Mouse (Mus musculus) right cerebral cortex, postnatal 25 days (tissue): Measurements from ENCODE around the gene Git1.

Source experiments
- DNase-seq: peaks from one replicate; pipeline ENCODE4 v3.0.0; 2022

Gene Git1

DNA sequence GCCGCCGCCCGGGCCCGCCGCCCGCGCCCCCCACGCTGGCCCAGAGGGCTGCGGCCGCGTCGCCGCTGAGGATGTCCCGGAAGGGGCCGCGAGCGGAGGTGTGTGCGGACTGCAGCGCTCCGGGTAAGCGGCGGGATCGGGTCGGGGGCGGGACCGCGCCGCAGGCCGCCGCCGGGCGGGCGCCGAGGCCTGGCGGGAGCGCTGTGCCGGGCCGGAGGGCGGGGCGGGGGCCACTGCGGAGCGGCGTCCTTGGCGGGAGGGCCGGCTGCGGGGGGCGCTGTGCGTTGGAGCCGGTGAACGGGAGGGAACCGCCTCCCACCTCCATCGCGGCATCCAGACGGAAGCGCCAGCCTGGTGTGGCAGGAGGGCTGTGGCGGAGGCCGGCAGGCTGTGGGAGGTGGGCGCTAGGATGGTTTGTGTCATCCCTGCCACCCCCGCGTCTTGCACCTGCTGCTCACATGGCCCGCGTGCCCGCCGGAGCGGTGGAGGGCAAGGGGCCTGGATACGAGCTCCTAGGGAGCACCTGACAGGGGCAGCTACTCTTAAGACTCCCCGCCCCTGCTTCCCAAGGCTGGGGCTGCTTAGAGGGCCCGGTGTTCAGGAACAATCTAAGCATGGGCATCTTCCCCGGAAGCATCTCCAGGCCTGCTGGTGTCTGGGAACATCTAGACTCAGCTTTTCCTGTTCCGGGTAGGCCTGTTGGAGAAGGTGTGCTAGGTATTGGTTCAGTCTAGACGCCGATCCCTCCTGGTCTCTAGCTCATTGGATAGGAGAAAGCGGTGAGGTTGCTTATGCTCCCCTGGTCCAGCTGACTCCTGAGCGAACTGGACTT, at the start of gene Git1:
Gene Git1 (plus strand): TSS at position 51 of the 832 bp plus-strand sequence.
- DNase-seq = peak; percentile 79

DNA sequence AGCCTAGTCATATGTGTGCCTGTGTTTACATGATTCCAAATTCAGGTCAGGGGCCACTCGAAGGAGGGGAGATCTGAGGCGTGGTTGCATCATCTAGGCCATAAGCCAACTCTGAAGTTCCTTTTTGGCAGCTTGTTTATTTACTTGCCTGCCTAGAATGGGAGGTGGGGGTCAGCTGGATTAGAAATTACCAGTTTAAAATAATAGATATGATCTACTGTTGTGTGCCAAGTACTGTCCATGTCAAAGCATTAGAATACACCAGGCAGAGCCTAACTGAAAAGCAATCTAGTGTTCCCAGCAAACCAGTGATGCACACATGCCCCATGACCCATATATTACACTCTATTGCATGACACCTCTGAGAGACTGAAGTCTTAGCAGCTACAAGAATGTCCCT, 48.4 kb upstream of the Git1 start:
- no peak for DNase-seq

DNA sequence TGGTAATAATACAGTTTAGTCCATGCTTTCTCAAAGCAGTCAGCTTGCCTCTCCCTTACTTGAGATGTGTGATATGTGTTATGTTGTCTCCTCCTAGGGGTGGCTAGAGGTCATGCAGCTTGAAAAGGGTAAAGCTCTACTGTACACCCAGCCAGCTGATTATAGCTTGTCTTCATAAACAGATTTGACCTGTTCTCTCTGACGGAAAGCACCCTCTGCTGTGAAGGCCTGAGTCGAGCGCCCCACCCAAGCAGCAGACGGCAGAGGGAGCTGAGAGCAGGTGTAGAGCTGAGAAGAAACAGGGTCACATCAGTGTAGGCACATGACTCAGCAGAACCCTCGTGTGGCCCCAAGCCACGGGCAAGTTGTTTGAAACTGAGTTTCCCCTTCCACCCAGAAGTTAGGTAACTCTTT, 46.7 kb upstream of the Git1 start:
- DNase-seq = no peak

GRCm38 (mm10) chr11:77449224-77449623, 44.1 kb upstream of the Git1 start:
- DNase-seq = no peak

- no peak for DNase-seq
These were observed 41.7 kb upstream of the Git1 start for GRCm38 (mm10) chr11:77451670-77452069.

DNA sequence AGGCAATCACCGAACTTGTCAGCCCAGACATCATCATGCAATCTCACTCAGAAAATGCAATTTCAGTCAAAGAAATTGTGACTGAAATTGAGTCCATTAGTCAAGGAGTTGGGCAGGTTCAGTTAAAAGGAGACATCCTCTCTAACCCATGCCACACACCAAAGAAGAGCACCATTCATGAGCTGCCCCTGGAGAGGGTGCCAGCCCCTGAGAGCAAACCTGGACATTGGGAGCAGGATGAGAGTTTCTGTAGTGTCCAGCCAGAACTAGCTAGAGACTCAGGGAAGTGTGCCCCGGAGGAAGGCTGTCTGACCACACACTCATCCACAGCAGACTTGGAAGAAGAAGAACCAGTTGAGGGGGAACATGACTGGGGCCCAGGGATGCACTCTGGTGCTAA, 40.0 kb upstream of the Git1 start:
- peak; percentile 1 for DNase-seq

GRCm38 (mm10) chr11:77455770-77456510, 37.4 kb upstream of the Git1 start:
- DNase-seq = no peak

DNA sequence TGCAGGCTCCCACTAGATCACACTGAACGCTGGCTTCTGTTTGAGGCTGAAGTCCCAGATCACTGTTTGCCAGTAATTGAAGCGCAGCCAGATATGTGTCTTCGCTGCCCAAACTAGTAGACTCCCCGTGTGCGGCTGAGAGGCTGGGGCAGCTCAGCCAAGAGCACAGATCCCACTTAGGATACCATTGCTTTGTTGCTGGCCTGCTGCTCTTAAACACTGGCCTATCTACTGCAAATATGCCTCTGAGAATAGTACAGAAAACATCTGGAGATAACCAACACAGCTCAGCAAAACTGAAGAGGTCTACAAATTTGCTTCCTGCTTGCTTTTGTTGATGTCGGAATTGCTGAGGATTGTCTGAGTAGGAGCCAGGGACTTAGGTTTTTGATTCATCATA, 36.5 kb upstream of the Git1 start:
- DNase-seq = peak; percentile 5

- no peak for DNase-seq
These were observed 31.5 kb upstream of the Git1 start for GRCm38 (mm10) chr11:77461856-77462255.

- DNase-seq = no peak
These were observed 30.9 kb upstream of the Git1 start, which contains the start of gene Coro6 for GRCm38 (mm10) chr11:77462283-77463100. Coro6 (plus strand) TSS chr11:77462411.

GRCm38 (mm10) chr11:77463101-77463445, 30.3 kb upstream of the Git1 start:
- no peak for DNase-seq

DNA sequence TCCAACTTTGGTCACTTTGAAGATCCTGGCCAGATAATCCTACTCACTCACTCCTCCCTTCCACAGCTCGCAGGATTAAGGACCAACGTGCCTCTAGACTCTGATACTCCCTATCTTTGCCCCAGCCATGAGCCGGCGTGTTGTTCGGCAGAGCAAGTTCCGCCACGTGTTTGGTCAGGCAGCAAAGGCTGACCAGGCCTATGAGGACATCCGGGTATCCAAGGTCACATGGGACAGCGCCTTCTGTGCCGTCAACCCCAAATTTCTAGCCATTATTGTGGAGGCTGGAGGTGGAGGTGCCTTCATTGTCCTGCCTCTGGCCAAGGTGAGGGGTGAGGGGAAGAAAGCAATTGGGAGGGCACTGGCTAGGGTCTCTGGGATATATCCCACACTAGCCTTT, 29.6 kb upstream of the Git1 start:
- DNase-seq = no peak

GRCm38 (mm10) chr11:77464684-77465083, 28.7 kb upstream of the Git1 start:
- no peak for DNase-seq

DNA sequence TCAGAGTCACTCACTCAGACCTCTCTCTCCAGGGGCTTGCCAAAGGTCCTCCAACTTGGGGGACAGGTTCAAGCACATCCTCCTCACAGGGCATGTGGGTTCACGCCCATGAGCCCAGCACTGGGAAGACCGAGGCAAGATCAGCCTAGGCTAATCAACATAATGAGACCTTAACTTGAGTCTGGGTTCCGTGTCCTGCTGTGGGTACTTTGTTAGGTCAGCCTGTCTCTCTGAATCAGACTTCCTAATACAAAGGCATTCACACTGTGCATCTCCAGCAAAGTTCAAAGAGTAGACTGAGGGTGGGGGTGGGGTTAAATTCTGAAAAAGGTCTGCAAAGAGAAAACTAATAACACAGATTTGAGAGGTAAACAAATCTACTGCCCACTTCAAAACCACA, 28.3 kb upstream of the Git1 start:
- no peak for DNase-seq

DNA sequence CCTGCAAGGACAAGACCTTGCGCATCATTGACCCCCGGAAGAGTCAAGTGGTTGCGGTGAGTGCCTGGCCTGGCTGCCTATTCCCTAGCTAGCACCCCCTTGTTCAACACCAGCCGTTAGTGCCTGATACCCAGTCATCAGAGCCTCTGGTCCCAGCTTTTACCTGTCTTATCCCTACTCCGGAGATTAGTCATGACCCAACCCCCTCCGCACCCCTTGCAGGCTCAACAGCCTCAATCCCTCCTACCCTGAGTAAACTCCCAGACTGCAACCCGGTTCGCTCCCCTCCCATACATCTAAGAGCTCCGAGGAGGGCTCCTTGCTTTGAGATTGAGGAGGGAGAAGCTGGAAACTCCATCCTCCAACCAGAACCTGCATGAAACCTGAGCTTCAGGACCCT, 26.8 kb upstream of the Git1 start:
- DNase-seq = no peak

DNA sequence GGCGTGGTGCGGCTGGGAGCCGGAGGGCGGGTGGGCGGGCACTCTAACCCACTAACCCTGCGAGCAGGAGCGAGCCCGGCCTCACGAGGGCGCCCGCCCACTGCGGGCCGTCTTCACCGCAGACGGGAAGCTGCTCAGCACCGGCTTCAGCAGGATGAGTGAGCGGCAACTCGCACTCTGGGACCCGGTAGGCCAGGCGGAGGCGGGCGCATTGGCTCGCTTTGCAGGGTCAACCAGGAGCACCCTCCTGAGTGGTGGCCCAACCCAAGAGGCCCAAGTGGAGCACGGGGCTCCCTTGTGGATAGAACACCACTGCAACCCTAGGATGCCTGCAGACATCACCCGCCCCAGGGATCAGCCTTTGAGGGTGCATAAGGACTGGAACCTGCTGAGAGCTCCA, 26.2 kb upstream of the Git1 start:
- peak; percentile 75 for DNase-seq

GRCm38 (mm10) chr11:77467784-77468183, 25.6 kb upstream of the Git1 start:
- DNase-seq = peak; percentile 77

DNA sequence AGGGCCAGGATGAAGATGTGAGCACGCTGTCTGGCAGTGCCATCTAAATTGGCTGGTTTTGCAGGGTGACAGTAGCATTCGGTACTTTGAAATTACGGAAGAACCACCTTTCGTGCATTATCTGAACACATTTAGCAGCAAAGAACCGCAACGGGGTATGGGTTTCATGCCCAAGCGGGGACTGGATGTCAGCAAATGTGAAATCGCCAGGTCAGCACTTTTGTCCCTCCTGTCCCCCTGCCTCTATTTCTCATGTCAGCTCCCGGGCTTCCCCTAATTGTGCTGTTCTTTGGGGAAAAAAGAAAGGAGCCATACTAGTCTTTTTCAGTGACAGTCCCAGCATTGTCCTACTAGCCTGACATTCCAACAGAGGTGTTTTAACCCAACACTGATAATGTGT, 25.0 kb upstream of the Git1 start:
- no peak for DNase-seq

- no peak for DNase-seq
These were observed 22.0 kb upstream of the Git1 start for GRCm38 (mm10) chr11:77471407-77471806.

DNA sequence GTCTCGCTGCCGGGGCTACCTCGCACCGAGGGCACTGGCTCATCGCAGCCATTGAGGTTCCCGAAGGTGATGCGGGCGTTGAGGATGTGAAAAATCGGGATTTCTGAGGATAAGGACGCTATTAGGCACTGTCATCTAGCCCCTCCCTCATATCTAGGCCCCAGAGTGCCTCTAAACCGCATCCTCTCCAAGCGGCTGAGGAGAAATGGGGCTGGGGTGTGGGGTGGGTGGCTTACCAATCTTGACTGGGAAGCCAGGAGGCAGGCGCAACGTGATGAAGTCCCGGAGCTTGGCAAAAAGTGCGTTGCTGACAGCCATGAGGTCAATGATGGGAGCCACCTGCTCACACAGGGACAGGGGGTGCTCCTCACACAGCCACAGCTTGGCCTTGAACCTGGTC, 20.6 kb upstream of the Git1 start:
- no peak for DNase-seq

- no peak for DNase-seq
These were observed 17.1 kb upstream of the Git1 start for GRCm38 (mm10) chr11:77476216-77476615.

DNA sequence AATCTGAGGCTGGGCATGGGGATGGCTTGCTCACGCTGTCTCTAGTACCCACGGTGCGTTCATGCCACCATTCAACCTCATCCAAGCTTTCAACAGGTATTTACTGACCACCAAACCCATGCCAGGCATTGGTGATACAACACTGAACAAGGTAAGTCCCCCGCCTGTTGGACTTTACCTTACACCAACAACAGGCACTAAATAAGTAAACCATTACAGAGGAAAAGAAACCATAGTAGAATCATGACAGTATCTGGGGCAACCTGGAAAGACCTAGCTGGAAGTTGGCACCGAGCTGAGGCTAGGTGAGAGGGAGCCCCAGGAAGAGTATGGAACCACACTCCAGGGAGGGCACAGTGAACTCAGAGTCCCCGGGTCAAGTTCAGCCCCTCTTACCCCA, 16.5 kb upstream of the Git1 start:
- no peak for DNase-seq

DNA sequence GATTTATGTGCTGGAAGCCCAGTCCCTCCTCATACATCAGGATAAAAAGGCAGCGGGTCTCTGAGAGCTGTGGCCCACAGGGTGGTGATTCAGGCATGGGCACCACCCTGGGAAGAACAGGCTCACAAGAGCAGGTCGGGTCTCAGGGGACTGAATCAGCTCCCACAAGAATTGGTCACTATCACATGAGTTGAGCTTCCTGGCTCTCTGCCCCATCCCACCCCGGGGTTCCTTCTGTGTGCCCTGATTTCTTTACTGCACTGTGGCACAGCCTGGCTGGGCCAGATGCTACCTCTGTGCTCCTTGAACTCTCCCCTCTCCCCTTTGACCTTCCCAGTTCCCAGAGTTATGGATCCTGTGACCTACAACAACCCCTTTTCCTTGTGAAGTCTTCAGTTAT, 10.3 kb upstream of the Git1 start:
- DNase-seq = no peak
